Mouse (Mus musculus): ENCODE measurements around the gene Pqlc3. TPM values are rescaled to one million over a fixed set of nuclear protein-coding genes. Genes with fewer than 3 reads are reported as not detected.

Pqlc3 gene
- polyA plus RNA-seq, 1 experiment, result 42.5 TPM

DNA sequence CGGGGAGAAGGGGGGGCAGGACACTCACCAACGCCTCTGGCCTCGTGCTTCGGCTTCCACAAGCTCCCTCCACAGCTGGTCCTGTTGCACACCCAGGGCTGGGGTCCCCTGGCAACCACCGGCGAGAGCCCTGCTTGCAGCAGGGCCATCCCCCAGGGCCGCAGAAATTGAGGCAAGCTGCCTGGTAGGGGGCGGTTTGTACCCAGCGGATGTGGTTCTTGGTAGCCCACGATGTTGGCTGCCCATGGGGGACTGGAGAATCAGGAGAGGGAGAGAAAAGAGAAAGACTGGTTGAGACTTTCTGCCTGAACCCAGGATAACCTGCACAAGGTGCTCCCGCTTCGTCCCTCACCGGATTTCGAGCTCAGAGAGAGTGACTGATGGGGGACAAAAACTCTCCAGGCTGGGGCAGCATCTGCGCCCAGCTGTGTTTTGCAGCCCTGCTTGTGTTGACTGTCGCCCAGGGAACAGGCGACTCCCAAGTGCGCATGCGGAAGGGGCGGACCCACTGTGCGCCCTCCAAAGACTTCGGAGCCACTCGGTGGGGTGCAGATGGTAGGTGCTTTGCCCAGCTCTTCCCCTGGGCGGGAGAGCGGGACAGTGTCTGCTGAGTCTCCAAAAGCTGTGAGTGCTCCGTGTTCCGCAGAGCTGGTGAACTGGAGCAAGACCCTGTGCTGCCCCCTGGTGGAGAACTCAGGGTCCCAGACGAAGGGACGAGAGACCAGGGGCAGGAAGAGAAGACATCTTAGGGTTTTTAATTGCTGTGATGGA is 11.1 kb upstream of the Pqlc3 start, which contains the start of gene 2410004P03Rik:
2410004P03Rik (minus strand) TSS at position 628 of the 771 bp plus-strand sequence.
- 13% methylated on average over 29 of the region's 29 CpGs for WGBS
- H3K36me3 ChIP-seq (ENCODE audit: control insufficient read depth, insufficient read depth, low read length), result no peaks in the 10 kb centered on the region
- H3K4me1 ChIP-seq (ENCODE audit: control insufficient read depth, insufficient read depth, insufficient read length), result no peaks in the 10 kb centered on the region
- TF ChIP-seq CTCF (IDR thresholded peaks at IDR 0.05; ENCODE audit: extremely low read depth, insufficient read depth, insufficient read length, insufficient replicate concordance) (peak; percentile 88), POLR2A (IDR thresholded peaks at IDR 0.05; ENCODE audit: low read depth, low read length) (no peak)
- H3K27ac ChIP-seq (ENCODE audit: insufficient read depth, low read length), result no peak within 1 kb of the TSS
- H3K27me3 ChIP-seq (ENCODE audit: control insufficient read depth, insufficient read depth, low read length), result no peaks in the 10 kb centered on the region
- peak; percentile 64 to 79 for DNase-seq (ENCODE audit: low read depth in 1 of 2, low spot score in 2 of 2)
- peak within 1 kb of the TSS; percentile 59 for H3K4me3 ChIP-seq (ENCODE audit: extremely low read depth, insufficient read depth, insufficient read length)

DNA sequence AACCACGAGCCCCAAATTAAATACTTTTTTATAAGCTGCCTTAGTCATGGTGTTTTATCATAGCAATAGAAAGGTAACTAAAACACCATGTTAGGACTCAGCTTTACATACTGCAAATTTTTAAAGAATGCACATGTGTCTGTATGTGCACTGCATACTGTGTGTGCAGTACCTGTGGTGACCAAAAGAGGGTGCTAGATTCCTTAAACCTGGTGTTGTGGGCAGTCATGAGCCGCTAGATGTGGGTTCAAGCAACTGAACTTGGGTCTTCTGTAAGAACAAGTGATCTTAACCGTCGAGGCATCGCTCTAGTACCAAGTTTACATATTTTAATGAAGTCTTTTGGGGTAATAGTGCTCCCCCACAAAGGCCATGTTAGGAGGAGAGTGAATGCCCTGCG is 9.3 kb upstream of the Pqlc3 start:
- no peak for DNase-seq (ENCODE audit: low read depth in 1 of 2, low spot score in 2 of 2)
- Histone ChIP-seq H3K4me3 (ENCODE audit: extremely low read depth, insufficient read depth, insufficient read length) (no peak overlapping the region), H3K4me1 (ENCODE audit: control insufficient read depth, insufficient read depth, insufficient read length) (no peaks in the 10 kb centered on the region), H3K27ac (ENCODE audit: insufficient read depth, low read length) (no peak overlapping the region), H3K36me3 (ENCODE audit: control insufficient read depth, insufficient read depth, low read length) (no peaks in the 10 kb centered on the region), H3K27me3 (ENCODE audit: control insufficient read depth, insufficient read depth, low read length) (no peaks in the 10 kb centered on the region)
- 97% methylated on average over 6 of the region's 6 CpGs for WGBS
- TF ChIP-seq POLR2A (IDR thresholded peaks at IDR 0.05; ENCODE audit: low read depth, low read length), result no peak
- TF ChIP-seq CTCF (IDR thresholded peaks at IDR 0.05; ENCODE audit: extremely low read depth, insufficient read depth, insufficient read length, insufficient replicate concordance), result no peak

DNA sequence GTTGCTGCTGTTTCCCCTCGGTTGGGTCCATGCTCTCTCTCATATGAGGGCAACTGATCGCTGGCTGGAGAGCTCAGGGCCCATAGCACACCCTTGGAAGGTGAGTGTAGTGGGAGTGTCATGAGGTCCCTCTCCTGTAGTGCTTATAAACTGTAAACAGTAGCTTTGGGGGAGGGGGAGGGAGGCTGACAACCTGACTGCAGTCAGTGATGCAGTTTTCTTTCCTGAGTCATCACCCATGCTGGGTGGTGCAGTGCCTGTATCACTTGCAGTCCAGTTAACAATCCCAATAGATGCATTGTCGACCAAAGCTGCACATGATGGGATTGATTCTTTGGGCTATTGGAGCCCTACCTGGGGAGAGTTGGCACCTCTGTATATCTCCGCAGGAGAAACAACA is 1.0 kb upstream of the Pqlc3 start:
- no peak overlapping the region for H3K4me3 ChIP-seq (ENCODE audit: extremely low read depth, insufficient read depth, insufficient read length)
- WGBS, result 63% methylated on average over 4 of the region's 4 CpGs
- no peak overlapping the region for H3K27ac ChIP-seq (ENCODE audit: insufficient read depth, low read length)
- no peaks in the 10 kb centered on the region for H3K36me3 ChIP-seq (ENCODE audit: control insufficient read depth, insufficient read depth, low read length)
- H3K27me3 ChIP-seq (ENCODE audit: control insufficient read depth, insufficient read depth, low read length), result no peaks in the 10 kb centered on the region
- peaks cover 9% of the 10 kb centered on the region; the same call in 1 of the 2 replicates for H3K4me1 ChIP-seq (ENCODE audit: control insufficient read depth, insufficient read depth, insufficient read length)
- TF ChIP-seq POLR2A (IDR thresholded peaks at IDR 0.05; ENCODE audit: low read depth, low read length), result no peak
- TF ChIP-seq CTCF (IDR thresholded peaks at IDR 0.05; ENCODE audit: extremely low read depth, insufficient read depth, insufficient read length, insufficient replicate concordance), result no peak
- DNase-seq (ENCODE audit: low read depth in 1 of 2, low spot score in 2 of 2), result no peak

DNA sequence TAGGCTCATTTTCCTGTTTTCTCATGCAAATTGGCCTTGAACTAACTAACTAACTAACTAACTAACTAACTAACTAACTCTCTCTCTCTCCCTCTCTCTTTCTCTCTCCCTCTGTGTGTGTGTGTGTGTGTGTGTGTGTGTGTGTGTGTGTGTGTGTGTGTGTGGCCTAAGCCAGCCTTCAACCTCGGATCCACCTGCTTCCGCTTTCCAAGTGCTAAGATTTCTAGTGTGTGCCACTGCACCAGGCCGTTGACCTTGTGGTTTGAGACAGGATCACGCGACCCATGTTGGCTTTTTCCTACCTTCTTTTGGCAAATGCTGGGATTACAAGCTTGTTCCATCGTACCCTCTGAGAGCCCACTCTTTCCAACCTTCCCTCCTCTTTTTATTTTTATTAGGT is 420 bp upstream of the Pqlc3 start:
- Histone ChIP-seq H3K27me3 (ENCODE audit: control insufficient read depth, insufficient read depth, low read length) (no peaks in the 10 kb centered on the region), H3K4me3 (ENCODE audit: extremely low read depth, insufficient read depth, insufficient read length) (no peak overlapping the region), H3K36me3 (ENCODE audit: control insufficient read depth, insufficient read depth, low read length) (no peaks in the 10 kb centered on the region), H3K4me1 (ENCODE audit: control insufficient read depth, insufficient read depth, insufficient read length) (peaks cover 9% of the 10 kb centered on the region; the same call in 1 of the 2 replicates), H3K27ac (ENCODE audit: insufficient read depth, low read length) (peak overlapping the region; percentile 72; the same call in 1 of the 2 replicates)
- peak in 1 of 2 experiments; percentile 37 for DNase-seq (ENCODE audit: low read depth in 1 of 2, low spot score in 2 of 2)
- 9% methylated on average over 6 of the region's 6 CpGs for WGBS
- TF ChIP-seq CTCF (IDR thresholded peaks at IDR 0.05; ENCODE audit: extremely low read depth, insufficient read depth, insufficient read length, insufficient replicate concordance) (no peak), POLR2A (IDR thresholded peaks at IDR 0.05; ENCODE audit: low read depth, low read length) (no peak)

DNA sequence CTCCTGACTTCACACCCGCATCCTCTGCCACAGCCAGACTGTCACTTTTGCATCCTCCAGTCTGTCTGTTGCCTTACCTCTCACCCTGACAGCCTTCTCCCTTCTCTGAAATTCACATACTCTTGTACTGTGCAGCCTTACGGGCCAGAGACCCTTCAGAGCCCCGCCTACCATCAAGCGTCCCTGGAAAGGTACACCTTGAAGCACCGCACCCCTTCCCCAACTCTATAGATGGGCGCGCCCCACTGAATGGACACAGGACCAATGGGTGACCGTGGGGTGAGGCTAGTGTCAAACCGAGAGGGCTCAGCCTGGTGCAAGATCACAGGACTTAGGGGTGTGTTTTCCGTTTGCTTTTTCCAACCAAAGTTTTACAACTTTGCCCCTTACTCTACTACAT is 1.1 kb downstream of the Pqlc3 start:
- WGBS, result 14% methylated on average over 10 of the region's 10 CpGs
- TF ChIP-seq CTCF (IDR thresholded peaks at IDR 0.05; ENCODE audit: extremely low read depth, insufficient read depth, insufficient read length, insufficient replicate concordance) (no peak), POLR2A (IDR thresholded peaks at IDR 0.05; ENCODE audit: low read depth, low read length) (no peak)
- Histone ChIP-seq H3K27ac (ENCODE audit: insufficient read depth, low read length) (no peak overlapping the region), H3K36me3 (ENCODE audit: control insufficient read depth, insufficient read depth, low read length) (0 out of 2 replicates have a peak, but pooled peaks cover under 1% of the 10 kb centered on the region), H3K4me3 (ENCODE audit: extremely low read depth, insufficient read depth, insufficient read length) (peak overlapping the region; percentile 73; the same call in 1 of the 2 replicates), H3K27me3 (ENCODE audit: control insufficient read depth, insufficient read depth, low read length) (no peaks in the 10 kb centered on the region), H3K4me1 (ENCODE audit: control insufficient read depth, insufficient read depth, insufficient read length) (peaks cover 9% of the 10 kb centered on the region; the same call in 1 of the 2 replicates)
- no peak for DNase-seq (ENCODE audit: low read depth in 1 of 2, low spot score in 2 of 2)

DNA sequence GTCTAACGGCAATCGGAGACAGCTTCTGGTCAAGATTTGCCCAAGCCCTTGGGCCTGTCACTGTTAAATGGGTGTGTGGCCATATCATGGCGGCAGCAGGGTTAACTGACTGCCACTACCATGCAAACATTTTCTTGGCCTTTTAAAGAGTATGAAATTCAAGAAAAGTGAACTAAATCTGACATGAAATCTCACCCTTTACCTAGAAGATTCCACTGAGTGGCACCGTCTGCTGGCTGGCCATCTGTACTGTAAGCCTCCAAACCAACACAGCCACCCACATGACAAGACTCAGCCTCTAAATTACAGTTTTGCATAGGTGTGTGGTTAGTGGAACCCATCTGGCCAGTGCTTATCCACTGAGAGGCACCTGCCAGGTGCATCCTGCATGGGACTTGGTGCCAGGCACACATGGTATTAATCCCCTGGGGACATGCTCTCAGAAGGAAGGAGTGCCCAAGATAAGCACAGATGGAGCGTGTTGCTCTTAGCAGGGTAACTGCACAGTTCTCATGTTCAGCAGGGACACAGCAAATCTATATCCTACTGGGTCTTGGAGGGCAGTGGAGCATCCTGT is 3.2 kb downstream of the Pqlc3 start:
- H3K36me3 ChIP-seq (ENCODE audit: control insufficient read depth, insufficient read depth, low read length), result 0 out of 2 replicates have a peak, but pooled peaks cover 2% of the 10 kb centered on the region
- no peak overlapping the region for H3K27ac ChIP-seq (ENCODE audit: insufficient read depth, low read length)
- DNase-seq (ENCODE audit: low read depth in 1 of 2, low spot score in 2 of 2), result peak in 1 of 2 experiments; percentile 52
- TF ChIP-seq POLR2A (IDR thresholded peaks at IDR 0.05; ENCODE audit: low read depth, low read length) (no peak), CTCF (IDR thresholded peaks at IDR 0.05; ENCODE audit: extremely low read depth, insufficient read depth, insufficient read length, insufficient replicate concordance) (no peak)
- H3K27me3 ChIP-seq (ENCODE audit: control insufficient read depth, insufficient read depth, low read length), result no peaks in the 10 kb centered on the region
- no peak overlapping the region for H3K4me3 ChIP-seq (ENCODE audit: extremely low read depth, insufficient read depth, insufficient read length)
- H3K4me1 ChIP-seq (ENCODE audit: control insufficient read depth, insufficient read depth, insufficient read length), result peaks cover 9% of the 10 kb centered on the region; the same call in 1 of the 2 replicates
- 65% methylated on average over 5 of the region's 5 CpGs for WGBS
